Mouse (Mus musculus) CH12.LX (cell line): ENCODE data around the gene Plekhb1. TPM values are rescaled to one million over a fixed set of nuclear protein-coding genes. Genes with fewer than 3 reads are reported as not detected.

Experiments
- DNase-seq: peaks from one replicate; pipeline ENCODE4 v3.0.0-alpha.2; 2013; ENCODE audit errors: extremely low read depth
- H3K27ac ChIP-seq: 2 replicates; pipeline ENCODE4 v1.5.1; 2012; ENCODE audit warnings: low read depth, mild to moderate bottlenecking, control low read depth, moderate library complexity; ENCODE audit not compliant: insufficient read depth
- H3K27me3 ChIP-seq: replicated peaks from 2 replicates; pipeline ENCODE3; 2012; ENCODE audit warnings: inconsistent platforms
- H3K36me3 ChIP-seq, 2 experiments: replicated peaks in 1 of 2; 2 replicates each; pipeline versions ENCODE3 to v1.6.1; 2012; ENCODE audit warnings: inconsistent platforms in 1 of 2, low read length in 1 of 2, mild to moderate bottlenecking in 1 of 2, mixed read lengths in 1 of 2, moderate library complexity in 1 of 2; ENCODE audit not compliant: control insufficient read depth in 1 of 2, insufficient read depth in 1 of 2
- H3K4me1 ChIP-seq, 2 experiments: 2 replicates each; pipeline ENCODE4 v1.6.1; 2012; ENCODE audit warnings: inconsistent platforms in 1 of 2, moderate library complexity in 1 of 2; ENCODE audit not compliant: insufficient read depth in 2 of 2, control insufficient read depth in 1 of 2
- H3K4me2 ChIP-seq: 2 replicates; pipeline ENCODE4 v1.6.1; 2012; ENCODE audit warnings: low read depth, mild to moderate bottlenecking, control low read depth; ENCODE audit not compliant: poor library complexity, insufficient read depth, severe bottlenecking
- H3K4me3 ChIP-seq, 3 experiments: fragments of 150-350 bp in 1 of 3; sonication (generic) in 1 of 3; replicated peaks in 1 of 3; 2 replicates each; pipeline versions ENCODE3 to v1.5.1; 2011 to 2012; ENCODE audit warnings: low read depth in 2 of 3, low read length in 2 of 3, mild to moderate bottlenecking in 2 of 3, moderate library complexity in 2 of 3, control low read depth in 1 of 3, improper control_type of control experiment in 1 of 3, inconsistent platforms in 1 of 3, mixed read lengths in 1 of 3; ENCODE audit not compliant: poor library complexity in 1 of 3
- H3K79me2 ChIP-seq: replicated peaks from 2 replicates; pipeline ENCODE4 v1.6.1; 2012; ENCODE audit warnings: mild to moderate bottlenecking, moderate library complexity; ENCODE audit not compliant: control insufficient read depth, poor library complexity, insufficient read depth, severe bottlenecking; ENCODE audit errors: extremely low read depth
- H3K9ac ChIP-seq: 2 replicates; pipeline ENCODE4 v1.6.1; 2012; ENCODE audit warnings: low read depth, mild to moderate bottlenecking, control low read depth, moderate library complexity; ENCODE audit not compliant: insufficient read depth
- H3K9me3 ChIP-seq: replicated peaks from 2 replicates; pipeline ENCODE3; 2012; ENCODE audit warnings: low read length, inconsistent platforms, mixed read lengths
- CHD1 ChIP-seq: IDR thresholded peaks from 2 replicates; pipeline ENCODE4 v1.6.1; 2012; ENCODE audit warnings: low read depth, low read length, improper control_type of control experiment, inconsistent platforms
- E2F4 ChIP-seq: IDR thresholded peaks from 2 replicates; pipeline ENCODE4 v1.6.1; 2011; ENCODE audit warnings: low read depth, low read length, improper control_type of control experiment; ENCODE audit not compliant: insufficient replicate concordance
- EP300 ChIP-seq: IDR thresholded peaks from 2 replicates; pipeline ENCODE4 v1.6.1; 2011; ENCODE audit warnings: low read length, improper control_type of control experiment
- ETS1 ChIP-seq: conservative IDR thresholded peaks from 2 replicates; pipeline ENCODE4 v1.6.1; 2012; ENCODE audit warnings: low read depth, mild to moderate bottlenecking, inconsistent platforms, low read length, improper control_type of control experiment, moderate library complexity
- HCFC1 ChIP-seq: IDR thresholded peaks from 2 replicates; pipeline ENCODE4 v1.6.1; 2012; ENCODE audit warnings: low read depth, mild to moderate bottlenecking, inconsistent platforms, low read length, improper control_type of control experiment
- JUN ChIP-seq: IDR thresholded peaks from 2 replicates; pipeline ENCODE4 v1.6.1; 2011; ENCODE audit warnings: low read depth, mild to moderate bottlenecking, low read length, improper control_type of control experiment, moderate library complexity; ENCODE audit not compliant: insufficient read depth
- MAFK ChIP-seq: IDR thresholded peaks from 2 replicates; pipeline ENCODE4 v1.6.1; 2011; ENCODE audit warnings: low read length, improper control_type of control experiment; ENCODE audit not compliant: insufficient replicate concordance
- MAX ChIP-seq: IDR thresholded peaks from 2 replicates; pipeline ENCODE4 v1.6.1; 2011; ENCODE audit warnings: low read length, improper control_type of control experiment
- MAZ ChIP-seq: IDR thresholded peaks from 2 replicates; pipeline ENCODE4 v1.6.1; 2012; ENCODE audit warnings: low read depth, mild to moderate bottlenecking, inconsistent platforms, low read length, improper control_type of control experiment, moderate library complexity
- MEF2A ChIP-seq: IDR thresholded peaks from 2 replicates; pipeline ENCODE4 v1.6.1; 2014; ENCODE audit warnings: low read depth, mild to moderate bottlenecking, inconsistent platforms, low read length, improper control_type of control experiment, borderline replicate concordance
- MXI1 ChIP-seq: IDR thresholded peaks from 2 replicates; pipeline ENCODE4 v1.6.1; 2011; ENCODE audit warnings: mild to moderate bottlenecking, low read depth, low read length, improper control_type of control experiment
- MYC ChIP-seq: IDR thresholded peaks from 2 replicates; pipeline ENCODE4 v1.6.1; 2011; ENCODE audit warnings: low read depth, mild to moderate bottlenecking, improper control_type of control experiment, low read length
- NRF1 ChIP-seq: IDR thresholded peaks from 2 replicates; pipeline ENCODE4 v1.6.1; 2014; ENCODE audit warnings: low read depth, mild to moderate bottlenecking, inconsistent platforms, low read length, improper control_type of control experiment, moderate library complexity
- PAX5 ChIP-seq: IDR thresholded peaks from 2 replicates; pipeline ENCODE4 v1.6.1; 2012; ENCODE audit warnings: low read length, inconsistent platforms, mixed read lengths
- RAD21 ChIP-seq: IDR thresholded peaks from 2 replicates; pipeline ENCODE4 v1.6.1; 2011; ENCODE audit warnings: low read depth, mild to moderate bottlenecking, low read length, improper control_type of control experiment, moderate library complexity
- SIN3A ChIP-seq: IDR thresholded peaks from 2 replicates; pipeline ENCODE4 v1.6.1; 2012; ENCODE audit warnings: low read length, improper control_type of control experiment, inconsistent platforms
- SMC3 ChIP-seq: IDR thresholded peaks from 2 replicates; pipeline ENCODE4 v1.6.1; 2011; ENCODE audit warnings: low read depth, low read length, improper control_type of control experiment
- TBP ChIP-seq: conservative IDR thresholded peaks from 2 replicates; pipeline ENCODE4 v1.6.1; 2011; ENCODE audit warnings: low read depth, low read length, improper control_type of control experiment
- ZC3H11A ChIP-seq: IDR thresholded peaks from 2 replicates; pipeline ENCODE4 v1.6.1; 2012; ENCODE audit warnings: low read depth, mild to moderate bottlenecking, inconsistent platforms, low read length, improper control_type of control experiment
- ZKSCAN1 ChIP-seq: IDR thresholded peaks from 2 replicates; pipeline ENCODE4 v1.6.1; 2012; ENCODE audit warnings: low read depth, inconsistent platforms, low read length, improper control_type of control experiment, borderline replicate concordance
- dilution Hi-C: fragments of 300-500 bp; cut with MboI; formaldehyde crosslinking; loops from 2 replicates; pipeline ENCODE4 v1.14.3; 2020; ENCODE audit warnings: low sequenced_read_pairs; ENCODE audit not compliant: extremely low pct_unique_long_range_greater_than_20kb, extremely low pct_ligation_motif_present
- in situ Hi-C: fragments of 300-500 bp; cut with MboI; formaldehyde crosslinking; loops from 3 replicates; pipeline ENCODE4 v1.14.3; 2019; ENCODE audit warnings: low sequenced_read_pairs, low pct_ligation_motif_present, low pct_unique_long_range_greater_than_20kb, mixed read lengths
- polyA plus RNA-seq: library from polyadenylated mRNA; unstranded; fragments of >175 nt; gene quantifications from 2 replicates; pipeline ENCODE4 v1.2.1, GENCODE M21; 2012; ENCODE audit warnings: low read depth; ENCODE audit not compliant: insufficient read length
- total RNA-seq, 2 experiments: library from RNA; depleted of rRNA; stranded (reverse); fragments of 300-350 nt in 1 of 2; fragments of >200 nt in 1 of 2; gene quantifications; 2 replicates each; pipeline ENCODE4 v1.2.3; 2012 to 2014

The Plekhb1 gene
- total and polyA plus RNA-seq, 3 experiments = 0.04 TPM; not detected in 2

- H3K36me3 ChIP-seq = peaks cover 0 to 10% of the 10 kb centered on the region in 2 experiments
- H3K9ac ChIP-seq = no peak overlapping the region
- DNase-seq = no peak
- no peaks in the 10 kb centered on the region for H3K9me3 ChIP-seq
- no peak overlapping the region for H3K27ac ChIP-seq
- H3K4me3 ChIP-seq = no peak overlapping the region
- in situ Hi-C loops (loop anchor here (5.0 kb wide), 1 partner anchor 116 kb away; the partner anchor contains the start of gene Coa4), dilution Hi-C loops (no loop called here)
- H3K79me2 ChIP-seq = no peaks in the 10 kb centered on the region
- H3K27me3 ChIP-seq = peaks cover 6% of the 10 kb centered on the region
- no peak overlapping the region for H3K4me2 ChIP-seq
- TF ChIP-seq ZC3H11A (no peak), RAD21 (no peak), MAZ (no peak), MEF2A (no peak), ZKSCAN1 (no peak), EP300 (no peak), PAX5 (no peak), CHD1 (no peak), ETS1 (no peak), JUN (no peak), TBP (no peak), MYC (no peak), HCFC1 (no peak), MAFK (no peak), MAX (no peak), SMC3 (no peak), SIN3A (no peak), E2F4 (no peak), MXI1 (no peak), NRF1 (no peak)
- TF ChIP-seq, all 38 proteins: peak for 0
- H3K4me1 ChIP-seq = 0 out of 4 replicates have a peak, but pooled peaks cover 0 to 11% of the 10 kb centered on the region in 2 experiments
Measured at GRCm38 (mm10) chr7:100653480-100654266, 8.5 kb downstream of the Plekhb1 start.
